Mouse (Mus musculus) midbrain, embryonic 13.5 days (tissue): Measurements from ENCODE around the gene Pbld1. TPM values are rescaled to one million over a fixed set of nuclear protein-coding genes. Genes with fewer than 3 reads are reported as not detected.

Experiments used
- ATAC-seq: fragments of 200-750 bp; cut with Nextera tagmentation; 2 replicates; pipeline ENCODE4 v1.8.0; 2017; ENCODE audit warnings: mild to moderate bottlenecking, moderate TSS enrichment, moderate library complexity
- H3K27ac ChIP-seq: fragments of 300-500 bp; sonication (generic); 2 replicates; pipeline ENCODE4 v1.5.1; 2015; ENCODE audit warnings: inconsistent platforms, mild to moderate bottlenecking, moderate library complexity
- H3K27me3 ChIP-seq: fragments of 300-500 bp; sonication (generic); 2 replicates; pipeline ENCODE4 v1.6.1; 2015; ENCODE audit warnings: mild to moderate bottlenecking, inconsistent platforms
- H3K36me3 ChIP-seq: fragments of 300-500 bp; sonication (generic); 2 replicates; pipeline ENCODE4 v1.6.1; 2015; ENCODE audit warnings: mild to moderate bottlenecking, inconsistent platforms
- H3K4me1 ChIP-seq: fragments of 300-500 bp; sonication (generic); replicated peaks from 2 replicates; pipeline ENCODE4 v1.6.1; 2015; ENCODE audit warnings: inconsistent platforms
- H3K4me2 ChIP-seq: fragments of 300-500 bp; sonication (generic); replicated peaks from 2 replicates; pipeline ENCODE4 v1.6.1; 2015; ENCODE audit warnings: moderate library complexity, mild to moderate bottlenecking, inconsistent platforms
- H3K4me3 ChIP-seq: fragments of 300-500 bp; sonication (generic); replicated peaks from 2 replicates; pipeline ENCODE4 v1.5.1; 2015; ENCODE audit warnings: mild to moderate bottlenecking, inconsistent platforms
- H3K9ac ChIP-seq: fragments of 300-500 bp; sonication (generic); replicated peaks from 2 replicates; pipeline ENCODE4 v1.6.1; 2015; ENCODE audit warnings: mild to moderate bottlenecking, inconsistent platforms
- H3K9me3 ChIP-seq: fragments of 300-500 bp; sonication (generic); 2 replicates; pipeline ENCODE4 v1.6.1; 2016; ENCODE audit warnings: mild to moderate bottlenecking, inconsistent platforms
- WGBS: fragments of 180-500 bp; shearing (Covaris S2); methylation state at CpG from one replicate; pipeline ENCODE4 v1.1.7; 2015; 5-methylcytosine and 5-hydroxymethylcytosine counted together
- polyA plus RNA-seq: library from polyadenylated mRNA; unstranded; fragments of >200 nt; fragmentation: Nextera tagmentation; extraction: Ambion mirVana; gene quantifications from 2 replicates; pipeline ENCODE4 v1.2.1, GENCODE M21; 2015

The Pbld1 gene
- polyA plus RNA-seq, 1 experiment from 2014 or later = 1.0 TPM

- Histone ChIP-seq H3K4me3 (no peak overlapping the region), H3K9me3 (peaks cover 6% of the 10 kb centered on the region), H3K4me1 (no peaks in the 10 kb centered on the region), H3K36me3 (no peaks in the 10 kb centered on the region), H3K27me3 (no peaks in the 10 kb centered on the region), H3K27ac (no peak overlapping the region), H3K4me2 (no peak overlapping the region), H3K9ac (no peak overlapping the region)
- 49% methylated on average over 5 of the region's 5 CpGs for WGBS
- peak; percentile 60; the same call in 1 of the 2 replicates for ATAC-seq
Observed at GRCm38 (mm10) chr10:63113027-63113604, 53.2 kb downstream of the Pbld1 start.

- H3K4me3 ChIP-seq = no peak overlapping the region
- H3K4me2 ChIP-seq = no peak overlapping the region
- H3K27ac ChIP-seq = no peak overlapping the region
- no peak overlapping the region for H3K9ac ChIP-seq
- no peaks in the 10 kb centered on the region for H3K27me3 ChIP-seq
- H3K4me1 ChIP-seq = no peaks in the 10 kb centered on the region
- peaks cover 6% of the 10 kb centered on the region for H3K9me3 ChIP-seq
- H3K36me3 ChIP-seq = no peaks in the 10 kb centered on the region
- 87% methylated on average over 6 of the region's 6 CpGs for WGBS
- ATAC-seq = no peak
Observed at GRCm38 (mm10) chr10:63113716-63114360, 53.9 kb downstream of the Pbld1 start.

- no peak overlapping the region for H3K4me3 ChIP-seq
- H3K9me3 ChIP-seq = peaks cover 6% of the 10 kb centered on the region
- ATAC-seq = no peak
Observed at GRCm38 (mm10) chr10:63115881-63116280, 55.9 kb downstream of the Pbld1 start.

GRCm38 (mm10) chr10:63116376-63116775, 56.4 kb downstream of the Pbld1 start:
- Histone ChIP-seq H3K4me1 (no peaks in the 10 kb centered on the region), H3K9ac (no peak overlapping the region), H3K36me3 (no peaks in the 10 kb centered on the region), H3K4me3 (no peak overlapping the region), H3K27ac (no peak overlapping the region), H3K9me3 (peaks cover 2% of the 10 kb centered on the region; the same call in 1 of the 2 replicates), H3K27me3 (no peaks in the 10 kb centered on the region), H3K4me2 (no peak overlapping the region)
- WGBS = 94% methylated on average over 9 of the region's 9 CpGs
- ATAC-seq = no peak

More at GRCm38 (mm10) chr10:63115881-63116280, 55.9 kb downstream of the Pbld1 start:
- 87% methylated on average over 15 of the region's 15 CpGs for WGBS
- Histone ChIP-seq H3K36me3 (no peaks in the 10 kb centered on the region), H3K9ac (no peak overlapping the region), H3K27me3 (no peaks in the 10 kb centered on the region), H3K27ac (no peak overlapping the region), H3K4me2 (no peak overlapping the region), H3K4me1 (no peaks in the 10 kb centered on the region)

GRCm38 (mm10) chr10:63117583-63117982, 57.6 kb downstream of the Pbld1 start:
- H3K9ac ChIP-seq = no peak overlapping the region
- 90% methylated on average over 8 of the region's 8 CpGs for WGBS
- no peaks in the 10 kb centered on the region for H3K9me3 ChIP-seq
- H3K4me2 ChIP-seq = no peak overlapping the region
- no peak overlapping the region for H3K4me3 ChIP-seq
- ATAC-seq = no peak
- no peak overlapping the region for H3K27ac ChIP-seq
- H3K4me1 ChIP-seq = no peaks in the 10 kb centered on the region
- no peaks in the 10 kb centered on the region for H3K27me3 ChIP-seq
- H3K36me3 ChIP-seq = no peaks in the 10 kb centered on the region

- Histone ChIP-seq H3K27me3 (no peaks in the 10 kb centered on the region), H3K27ac (no peak overlapping the region), H3K4me1 (no peaks in the 10 kb centered on the region), H3K36me3 (no peaks in the 10 kb centered on the region), H3K4me2 (no peak overlapping the region), H3K9ac (no peak overlapping the region), H3K4me3 (no peak overlapping the region), H3K9me3 (no peaks in the 10 kb centered on the region)
- WGBS = 81% methylated on average over 14 of the region's 14 CpGs
- ATAC-seq = no peak
Observed at GRCm38 (mm10) chr10:63119916-63120315, 60.0 kb downstream of the Pbld1 start.

- H3K36me3 ChIP-seq = no peaks in the 10 kb centered on the region
- 86% methylated on average over 14 of the region's 14 CpGs for WGBS
Observed at GRCm38 (mm10) chr10:63121961-63122360, 62.0 kb downstream of the Pbld1 start.

GRCm38 (mm10) chr10:63122516-63122915, 62.6 kb downstream of the Pbld1 start:
- H3K4me3 ChIP-seq = no peak overlapping the region
- ATAC-seq = peak; percentile 79
- 32% methylated on average over 8 of the region's 8 CpGs for whole genome bisulfite sequencing

More at GRCm38 (mm10) chr10:63121961-63122360, 62.0 kb downstream of the Pbld1 start:
- Histone ChIP-seq H3K4me1 (no peaks in the 10 kb centered on the region), H3K9ac (no peak overlapping the region), H3K4me3 (no peak overlapping the region), H3K27ac (no peak overlapping the region), H3K27me3 (no peaks in the 10 kb centered on the region), H3K9me3 (no peaks in the 10 kb centered on the region), H3K4me2 (no peak overlapping the region)
- ATAC-seq = 0 out of 2 replicates have a peak, but pooled peaks have one; percentile 37

GRCm38 (mm10) chr10:63123141-63123540, 63.2 kb downstream of the Pbld1 start:
- no peaks in the 10 kb centered on the region for H3K36me3 ChIP-seq
- H3K4me2 ChIP-seq = no peak overlapping the region
- no peak for ATAC-seq
- H3K4me3 ChIP-seq = no peak overlapping the region
- no peaks in the 10 kb centered on the region for H3K27me3 ChIP-seq
- WGBS = 92% methylated on average over 8 of the region's 8 CpGs
- no peak overlapping the region for H3K27ac ChIP-seq
- no peaks in the 10 kb centered on the region for H3K4me1 ChIP-seq
- H3K9me3 ChIP-seq = no peaks in the 10 kb centered on the region
- H3K9ac ChIP-seq = no peak overlapping the region

More at GRCm38 (mm10) chr10:63122516-63122915, 62.6 kb downstream of the Pbld1 start:
- Histone ChIP-seq H3K27me3 (no peaks in the 10 kb centered on the region), H3K4me2 (no peak overlapping the region), H3K9ac (no peak overlapping the region), H3K36me3 (no peaks in the 10 kb centered on the region), H3K27ac (no peak overlapping the region), H3K9me3 (no peaks in the 10 kb centered on the region), H3K4me1 (no peaks in the 10 kb centered on the region)

- Histone ChIP-seq H3K9me3 (no peaks in the 10 kb centered on the region), H3K9ac (no peak overlapping the region), H3K27me3 (no peaks in the 10 kb centered on the region), H3K27ac (no peak overlapping the region), H3K4me3 (no peak overlapping the region), H3K36me3 (no peaks in the 10 kb centered on the region), H3K4me2 (no peak overlapping the region), H3K4me1 (no peaks in the 10 kb centered on the region)
- 84% methylated on average over 10 of the region's 10 CpGs for WGBS
- ATAC-seq = no peak
Observed at GRCm38 (mm10) chr10:63124016-63124415, 64.1 kb downstream of the Pbld1 start.

GRCm38 (mm10) chr10:63125343-63125742, 65.4 kb downstream of the Pbld1 start:
- H3K27me3 ChIP-seq = no peaks in the 10 kb centered on the region
- H3K4me2 ChIP-seq = no peak overlapping the region
- no peaks in the 10 kb centered on the region for H3K4me1 ChIP-seq
- no peak overlapping the region for H3K4me3 ChIP-seq
- H3K9ac ChIP-seq = no peak overlapping the region
- no peaks in the 10 kb centered on the region for H3K9me3 ChIP-seq
- 37% methylated on average over 11 of the region's 11 CpGs for WGBS
- H3K36me3 ChIP-seq = no peaks in the 10 kb centered on the region
- H3K27ac ChIP-seq = no peak overlapping the region
- ATAC-seq = no peak

GRCm38 (mm10) chr10:63126116-63126515, 66.2 kb downstream of the Pbld1 start:
- H3K36me3 ChIP-seq = no peaks in the 10 kb centered on the region
- no peaks in the 10 kb centered on the region for H3K4me1 ChIP-seq
- ATAC-seq = no peak
- no peak overlapping the region for H3K27ac ChIP-seq
- WGBS = 88% methylated on average over 4 of the region's 4 CpGs
- no peak overlapping the region for H3K4me2 ChIP-seq
- no peaks in the 10 kb centered on the region for H3K9me3 ChIP-seq
- no peaks in the 10 kb centered on the region for H3K27me3 ChIP-seq
- H3K9ac ChIP-seq = no peak overlapping the region
- no peak overlapping the region for H3K4me3 ChIP-seq
